9 mouse cellular contexts compared by ENCODE assay signal in the genomic region with DNA sequence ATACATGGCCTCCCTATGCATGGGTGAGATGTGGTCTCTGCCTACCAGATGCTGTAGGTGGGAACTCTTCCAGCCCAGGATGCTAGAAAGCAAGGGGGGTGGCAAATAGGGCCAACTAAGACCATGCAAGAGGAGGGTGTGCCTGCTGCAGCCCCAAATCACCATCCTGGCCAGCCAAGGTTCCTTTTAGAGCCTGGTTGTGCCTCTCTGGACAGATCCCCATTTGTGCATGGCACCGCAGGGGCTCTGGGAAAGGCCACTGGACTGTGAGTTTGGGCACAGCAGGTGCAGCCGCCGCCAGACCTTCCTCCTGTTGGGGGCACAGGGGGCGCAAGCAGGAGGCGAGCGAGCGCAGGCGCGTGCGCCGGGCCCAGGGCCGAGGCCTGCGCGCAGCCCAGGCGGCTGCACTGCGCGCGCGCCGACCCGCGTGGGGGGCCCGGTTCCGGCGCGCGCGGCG. TPM values are rescaled to one million over a fixed set of nuclear protein-coding genes. Genes with fewer than 3 reads are reported as not detected.
DNase-seq lines count a peak whose midpoint lies in the region; ATAC-seq lines count a peak whose summit lies in the region.
"Had no signal": no experiment of that assay in that cellular context is flagged by ENCODE, and none has a peak within 500 bp of the region (broad histone marks: within the 10 kb centered on the region; RNA-seq: fewer than 3 reads in every experiment).

No protein-coding gene starts in this region.

- H3K9ac ChIP-seq in forebrain, embryonic 14.5 days (ENCODE audit: low read length), result peak overlapping the region; percentile 94
- peak overlapping the region; percentile 93 for H3K9ac ChIP-seq in midbrain, embryonic 16.5 days (ENCODE audit: low read depth, low read length)

- H3K27ac ChIP-seq in heart, embryonic 10.5 days, result peak overlapping the region; percentile 95
- H3K27ac ChIP-seq in forebrain, embryonic 14.5 days (ENCODE audit: low read depth, low read length), result peak overlapping the region; percentile 68
- H3K27ac ChIP-seq in midbrain, embryonic 16.5 days (ENCODE audit: low read length), result peak overlapping the region; percentile 82

- H3K9me3 ChIP-seq in heart, embryonic 10.5 days, result peaks cover 7% of the 10 kb centered on the region; the same call in 1 of the 2 replicates
- H3K9me3 ChIP-seq in forebrain, embryonic 14.5 days (replicated peaks; ENCODE audit: control insufficient read depth, low read length), result peaks cover 3% of the 10 kb centered on the region; the same call in 1 of the 2 replicates
- peaks cover 7% of the 10 kb centered on the region; the same call in 1 of the 2 replicates for H3K9me3 ChIP-seq in midbrain, embryonic 16.5 days (replicated peaks; ENCODE audit: control insufficient read depth, low read length, poor library complexity, severe bottlenecking)

- DNase-seq in heart, embryonic 10.5 days (ENCODE audit: low spot score), result no peak
- DNase-seq in heart, adult 9 months (ENCODE audit: low spot score in 2 of 2), result no peak
- peak; percentile 54 for DNase-seq in R1 (ENCODE audit: low read depth, low spot score)
- peak; percentile 65 for DNase-seq in forebrain, embryonic 14.5 days (ENCODE audit: low spot score)
- DNase-seq in kidney, postnatal 10 days, result peak; percentile 25
- DNase-seq in urinary bladder, postnatal 4 days (ENCODE audit: low spot score in 2 of 2), result no peak
- DNase-seq in c-Kit-positive CD71-positive TER-119-positive erythroid progenitor cells, embryonic 14.5 days (ENCODE audit: low spot score), result no peak

- H3K27me3 ChIP-seq in heart, embryonic 10.5 days (ENCODE audit: insufficient read depth, poor library complexity, severe bottlenecking), result peaks cover 17% of the 10 kb centered on the region
- H3K27me3 ChIP-seq in forebrain, embryonic 14.5 days (replicated peaks; ENCODE audit: control insufficient read depth, insufficient read depth, low read length), result no peaks in the 10 kb centered on the region
- no peaks in the 10 kb centered on the region for H3K27me3 ChIP-seq in midbrain, embryonic 16.5 days (ENCODE audit: control insufficient read depth, insufficient read depth, low read depth, low read length)

- H3K4me1 ChIP-seq in heart, embryonic 10.5 days, result peaks cover 10% of the 10 kb centered on the region
- peaks cover 12% of the 10 kb centered on the region for H3K4me1 ChIP-seq in forebrain, embryonic 14.5 days (ENCODE audit: control insufficient read depth, insufficient read depth, low read length)
- peaks cover 20% of the 10 kb centered on the region for H3K4me1 ChIP-seq in midbrain, embryonic 16.5 days (ENCODE audit: control insufficient read depth, insufficient read depth, low read length)

- H3K4me3 ChIP-seq in heart, embryonic 10.5 days, result peak overlapping the region; percentile 88
- peak overlapping the region; percentile 75 for H3K4me3 ChIP-seq in forebrain, embryonic 14.5 days (ENCODE audit: low read depth, low read length)
- H3K4me3 ChIP-seq in midbrain, embryonic 16.5 days (ENCODE audit: low read depth, low read length), result peak overlapping the region; percentile 88

- peak overlapping the region; percentile 87 for H3K4me2 ChIP-seq in forebrain, embryonic 14.5 days (ENCODE audit: low read length)
- H3K4me2 ChIP-seq in midbrain, embryonic 16.5 days (ENCODE audit: low read length), result peak overlapping the region; percentile 90

- 5% methylated on average over 29 of the region's 29 CpGs for WGBS in heart, embryonic 10.5 days
- 0% methylated on average over 12 of the region's 29 CpGs for WGBS in forebrain, embryonic 14.5 days
- 0% methylated on average over 27 of the region's 29 CpGs for WGBS in midbrain, embryonic 16.5 days

- no peaks in the 10 kb centered on the region for H3K36me3 ChIP-seq in heart, embryonic 10.5 days
- no peaks in the 10 kb centered on the region for H3K36me3 ChIP-seq in forebrain, embryonic 14.5 days (ENCODE audit: control insufficient read depth, insufficient read depth, low read length)
- H3K36me3 ChIP-seq in midbrain, embryonic 16.5 days (ENCODE audit: control insufficient read depth, insufficient read depth, low read length), result no peaks in the 10 kb centered on the region

- ATAC-seq in forebrain, embryonic 14.5 days, result peak; percentile 90
- peak; percentile 94 for ATAC-seq in midbrain, embryonic 16.5 days

RNA-seq across cellular contexts. Expression of gene Clip4, which starts 14.0 kb away (rescaled TPM):
- 13.9 and 27.9 TPM in 2 replicates for polyA plus RNA-seq in heart, embryonic 10.5 days (2016; fragmentation: Nextera tagmentation; extraction: Ambion mirVana)
- 6.9 and 8.0 TPM in 2 replicates for polyA plus RNA-seq in forebrain, embryonic 14.5 days (2014; fragmentation: Nextera tagmentation; extraction: Ambion mirVana)
- 13.1 and 14.7 TPM in 2 replicates for polyA plus RNA-seq in midbrain, embryonic 16.5 days (2015; fragmentation: Nextera tagmentation; extraction: Ambion mirVana)

RNA-seq across cellular contexts. Expression of gene Pcare, which starts 29.6 kb away (rescaled TPM):
- polyA plus RNA-seq in heart, embryonic 10.5 days (2016; fragmentation: Nextera tagmentation; extraction: Ambion mirVana), result 0.03 TPM in 1 of 2 replicates, not detected in the other
- not detected in 2 replicates for polyA plus RNA-seq in forebrain, embryonic 14.5 days (2014; fragmentation: Nextera tagmentation; extraction: Ambion mirVana)
- not detected in 2 replicates for polyA plus RNA-seq in midbrain, embryonic 16.5 days (2015; fragmentation: Nextera tagmentation; extraction: Ambion mirVana)
- polyA plus RNA-seq: gonadal fat pad, adult 2 months had no signal

Comparison
In these comparisons a context has a peak if more than half of its experiments do, and no peak if none do; other contexts are left out.
1. DNase-seq: peak in R1 (single experiment), forebrain, embryonic 14.5 days (single experiment) and kidney, postnatal 10 days (single experiment); none in heart, embryonic 10.5 days (single experiment), heart, adult 9 months (0 of 2), urinary bladder, postnatal 4 days (0 of 2) and c-Kit-positive CD71-positive TER-119-positive erythroid progenitor cells, embryonic 14.5 days (single experiment).
2. Peak in every context shown above with its lines, with median percentiles within 50 percentile points of each other: H3K27ac ChIP-seq and H3K4me3 ChIP-seq.